Mouse (Mus musculus): ENCODE results near the gene Synm.

The Synm gene

DNA sequence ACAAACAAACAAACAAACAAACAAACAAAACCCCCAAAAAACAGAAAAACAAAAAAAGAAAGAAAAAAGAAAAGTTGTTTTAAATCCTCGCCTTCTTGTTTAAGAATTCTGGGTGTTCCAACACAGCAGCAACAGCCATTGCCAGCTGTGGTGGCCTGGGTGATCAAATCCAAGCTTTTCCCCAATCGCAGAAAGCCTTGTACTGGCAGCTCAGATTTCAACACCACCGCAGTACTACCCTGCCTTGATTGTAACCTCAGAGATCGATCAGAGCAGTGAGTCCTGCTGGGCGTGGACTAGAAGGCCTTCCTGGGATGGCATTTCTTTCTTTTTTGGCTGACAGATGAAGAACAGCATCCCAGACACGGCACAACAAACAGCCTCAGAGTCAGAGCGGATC, 63.6 kb downstream of the Synm start:
- no peak for DNase-seq

DNA sequence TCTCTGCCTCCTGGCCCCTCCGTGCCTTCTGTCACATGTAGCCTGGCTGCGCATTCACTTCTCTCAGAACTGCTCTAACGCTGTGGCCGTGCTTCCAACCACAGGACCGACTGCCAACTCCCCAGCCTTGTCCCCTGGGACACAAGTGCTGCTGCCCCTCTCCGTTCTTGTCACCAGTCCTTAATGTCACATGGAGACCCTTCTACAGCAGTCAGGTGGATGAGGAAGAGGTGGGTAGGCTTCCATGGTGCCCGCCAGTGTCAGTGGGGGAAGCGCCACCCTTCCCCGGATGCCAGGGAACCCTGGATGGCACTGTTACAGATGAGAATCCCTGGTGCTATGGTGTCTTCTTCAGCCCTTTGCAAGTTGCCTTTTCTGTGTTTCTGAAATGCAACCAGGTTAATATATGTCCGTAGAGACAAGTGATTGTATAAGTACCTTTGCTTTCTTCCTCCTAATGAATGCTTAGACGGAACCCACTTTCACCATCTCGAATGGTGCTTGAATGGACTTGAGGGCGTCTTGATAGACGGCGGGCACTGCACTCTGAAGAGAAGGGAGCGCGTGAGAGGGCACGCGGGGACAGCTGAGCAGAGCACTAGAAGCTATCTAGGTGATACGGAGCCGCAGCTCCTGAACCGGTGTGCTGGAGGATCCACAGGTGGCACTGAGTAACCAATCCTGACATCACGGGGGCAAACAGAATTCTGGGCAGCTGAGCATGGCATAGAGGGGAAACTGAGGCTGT, 66.6 kb downstream of the Synm start:
- DNase-seq: no peak

DNA sequence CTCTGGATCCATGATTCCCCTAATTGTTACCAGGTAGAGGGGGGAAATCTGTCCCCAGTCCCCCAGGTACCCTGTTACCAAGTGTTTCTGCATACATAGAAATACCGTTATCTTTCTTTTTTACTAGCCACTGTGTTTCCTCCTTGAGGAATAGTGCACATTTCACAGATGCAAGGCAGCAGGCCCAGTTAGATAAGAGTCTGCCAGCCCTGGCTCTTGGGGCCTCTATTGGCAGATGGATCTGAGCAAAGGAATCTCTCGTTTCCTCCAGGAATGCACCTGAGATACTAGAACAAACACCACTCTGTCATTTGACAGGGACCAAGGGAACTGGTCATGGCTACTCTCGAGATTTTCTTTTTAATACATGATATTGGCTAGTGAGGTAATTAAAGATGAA, 67.4 kb downstream of the Synm start:
- no peak for DNase-seq

DNA sequence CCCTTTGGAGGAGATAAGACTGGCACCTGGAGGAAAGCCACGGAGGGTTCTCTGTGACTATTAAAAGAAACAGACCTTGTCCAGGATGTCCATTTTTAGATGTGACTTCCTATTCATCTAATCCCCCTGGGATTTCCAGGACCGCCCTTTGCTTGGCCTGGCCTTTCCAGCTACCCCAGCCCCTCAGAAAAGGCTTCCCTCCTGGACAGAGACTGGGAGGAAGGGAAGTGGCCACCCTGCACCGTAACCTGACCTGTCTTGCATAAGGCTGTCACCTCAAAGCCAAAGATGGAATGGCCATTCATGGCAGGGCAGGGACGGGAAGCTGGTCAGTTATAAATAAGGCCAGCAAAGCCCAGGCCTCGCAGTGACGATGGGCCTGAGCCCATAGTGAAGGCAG, 68.5 kb downstream of the Synm start:
- DNase-seq: no peak

DNA sequence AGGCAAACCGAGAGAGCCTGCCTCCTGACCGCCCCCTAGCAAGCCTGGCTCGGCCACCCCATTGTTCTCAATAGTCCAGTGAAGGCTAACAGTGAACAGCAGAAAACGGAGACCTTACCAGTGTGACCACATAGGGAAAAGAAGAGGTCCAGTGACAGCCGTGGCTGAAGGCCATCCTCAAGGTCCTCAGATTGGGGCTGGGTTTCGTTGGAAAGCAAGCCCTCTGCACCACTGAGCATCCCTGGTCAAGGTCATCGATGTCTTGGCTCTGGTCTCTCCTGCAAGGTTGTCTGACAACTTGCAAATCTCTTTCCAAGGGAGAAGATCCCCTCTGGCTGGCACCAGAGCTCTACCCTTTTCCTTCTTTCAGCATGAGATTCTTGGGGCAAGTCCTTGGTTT, 69.7 kb downstream of the Synm start:
- no peak for DNase-seq

DNA sequence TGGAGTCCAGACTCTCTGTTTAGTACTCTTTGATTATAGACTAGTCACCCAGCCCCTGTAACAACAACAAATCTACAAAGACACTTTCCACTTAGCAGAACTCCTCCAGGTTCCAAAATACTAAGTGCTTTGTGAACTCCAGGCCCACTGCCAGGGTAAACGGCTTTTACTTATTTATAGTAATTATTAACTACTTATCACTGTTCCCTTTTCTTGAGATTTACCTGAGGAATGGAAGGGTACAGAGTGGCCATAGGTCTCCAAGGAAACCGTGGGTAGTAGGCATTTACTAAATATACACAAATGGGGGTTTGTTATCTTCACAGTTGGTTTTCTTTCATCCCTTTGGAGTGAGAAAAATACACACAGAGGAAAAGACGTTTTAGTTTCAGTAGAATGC, 71.3 kb downstream of the Synm start:
- DNase-seq: no peak

DNA sequence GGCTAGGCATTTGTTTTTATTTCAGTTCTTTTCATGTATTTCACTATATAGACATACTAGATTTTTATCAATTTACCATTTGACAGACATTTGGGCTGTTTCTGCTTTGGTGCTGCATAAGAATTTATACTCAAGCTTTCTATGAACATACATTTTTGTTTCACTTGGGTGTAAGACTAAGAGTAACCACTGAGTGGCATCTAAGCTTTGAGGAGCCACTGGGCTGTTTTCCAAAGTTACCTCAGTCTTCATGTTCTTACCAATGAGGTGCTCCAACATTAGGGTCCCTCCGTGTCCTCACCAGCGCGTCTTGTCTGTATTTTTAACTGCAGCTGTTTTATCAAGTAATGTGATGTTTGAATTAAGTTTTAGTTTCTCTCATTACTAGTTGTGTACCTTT, 73.0 kb downstream of the Synm start:
- DNase-seq: no peak

DNA sequence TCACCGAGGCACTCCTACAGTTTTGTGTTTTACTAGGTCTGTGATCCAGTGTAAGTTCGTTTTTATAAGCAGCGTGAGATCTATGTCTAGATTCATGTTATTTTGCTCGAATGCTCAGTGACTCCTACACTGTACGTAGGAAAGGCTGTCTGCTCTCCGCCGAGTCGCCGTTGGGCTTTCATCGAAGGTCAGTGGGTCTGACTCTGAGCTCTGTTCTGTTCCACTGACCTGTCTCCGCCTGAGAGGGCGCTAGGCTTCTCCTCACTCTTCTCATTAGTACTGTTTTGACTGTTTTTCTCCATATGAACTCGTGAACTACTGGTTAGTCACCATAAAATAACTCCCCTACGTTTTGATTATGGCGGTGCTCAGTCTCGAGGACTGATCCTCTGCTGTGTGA, 76.5 kb downstream of the Synm start:
- no peak for DNase-seq

DNA sequence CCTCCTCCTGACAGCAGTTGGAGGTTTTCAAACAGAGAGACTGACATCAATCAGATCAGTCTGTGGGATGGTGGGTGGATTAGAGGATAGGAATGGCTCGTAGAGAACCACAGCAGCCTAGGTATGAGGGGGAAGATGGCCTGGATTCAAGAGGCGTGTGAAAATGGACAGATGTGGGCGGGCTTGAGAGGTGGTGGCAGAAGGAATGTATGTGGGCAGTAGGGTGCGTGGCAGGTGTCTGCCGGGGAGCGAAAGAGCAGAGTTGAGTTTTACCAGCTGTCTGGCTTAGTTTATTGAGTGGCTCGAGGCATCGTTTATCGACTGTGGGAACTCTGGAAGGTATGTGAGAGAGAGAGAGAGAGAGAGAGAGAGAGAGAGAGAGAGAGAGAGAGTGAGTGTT, 78.5 kb downstream of the Synm start:
- DNase-seq: no peak
